Mouse (Mus musculus) embryonic facial prominence, embryonic 12.5 days (tissue): Measurements from ENCODE around the gene Xrcc1. TPM values are rescaled to one million over a fixed set of nuclear protein-coding genes. Genes with fewer than 3 reads are reported as not detected.
A peak's percentile ranks its signal among the peaks of the same experiment; 100 is the strongest.

Experiments used
- ATAC-seq: fragments of 200-750 bp; cut with Nextera tagmentation; 2 replicates; pipeline ENCODE4 v1.8.0; 2017; ENCODE audit not compliant: insufficient number of reproducible peaks, insufficient read depth, low FRiP score, low TSS enrichment
- H3K27ac ChIP-seq: fragments of 300-500 bp; sonication (generic); 2 replicates; pipeline ENCODE4 v1.5.1; 2016; ENCODE audit warnings: mild to moderate bottlenecking
- H3K27me3 ChIP-seq: fragments of 300-500 bp; sonication (generic); 2 replicates; pipeline ENCODE4 v1.6.1; 2016; ENCODE audit warnings: mild to moderate bottlenecking, moderate library complexity
- H3K36me3 ChIP-seq: fragments of 300-500 bp; sonication (generic); 2 replicates; pipeline ENCODE4 v1.6.1; 2016; ENCODE audit warnings: mild to moderate bottlenecking
- H3K4me1 ChIP-seq: fragments of 300-500 bp; sonication (generic); 2 replicates; pipeline ENCODE4 v1.6.1; 2016
- H3K4me2 ChIP-seq: fragments of 300-500 bp; sonication (generic); replicated peaks from 2 replicates; pipeline ENCODE4 v1.6.1; 2016; ENCODE audit warnings: mild to moderate bottlenecking, moderate library complexity
- H3K4me3 ChIP-seq: fragments of 300-500 bp; sonication (generic); 2 replicates; pipeline ENCODE4 v1.5.1; 2016; ENCODE audit warnings: mild to moderate bottlenecking
- H3K9ac ChIP-seq: fragments of 300-500 bp; sonication (generic); 2 replicates; pipeline ENCODE4 v1.6.1; 2016; ENCODE audit warnings: mild to moderate bottlenecking, moderate library complexity
- H3K9me3 ChIP-seq: fragments of 300-500 bp; sonication (generic); 2 replicates; pipeline ENCODE4 v1.6.1; 2016; ENCODE audit warnings: mild to moderate bottlenecking, moderate library complexity
- WGBS: fragments of 180-500 bp; shearing (Covaris S2); methylation state at CpG from one replicate; pipeline ENCODE4 v1.1.7; 2016; 5-methylcytosine and 5-hydroxymethylcytosine counted together
- polyA plus RNA-seq: library from polyadenylated mRNA; unstranded; fragments of >200 nt; fragmentation: Nextera tagmentation; extraction: Ambion mirVana; gene quantifications from 2 replicates; pipeline ENCODE4 v1.2.1, GENCODE M21; 2016

The Xrcc1 gene
- 117 and 124 TPM in 2 replicates for polyA plus RNA-seq

DNA sequence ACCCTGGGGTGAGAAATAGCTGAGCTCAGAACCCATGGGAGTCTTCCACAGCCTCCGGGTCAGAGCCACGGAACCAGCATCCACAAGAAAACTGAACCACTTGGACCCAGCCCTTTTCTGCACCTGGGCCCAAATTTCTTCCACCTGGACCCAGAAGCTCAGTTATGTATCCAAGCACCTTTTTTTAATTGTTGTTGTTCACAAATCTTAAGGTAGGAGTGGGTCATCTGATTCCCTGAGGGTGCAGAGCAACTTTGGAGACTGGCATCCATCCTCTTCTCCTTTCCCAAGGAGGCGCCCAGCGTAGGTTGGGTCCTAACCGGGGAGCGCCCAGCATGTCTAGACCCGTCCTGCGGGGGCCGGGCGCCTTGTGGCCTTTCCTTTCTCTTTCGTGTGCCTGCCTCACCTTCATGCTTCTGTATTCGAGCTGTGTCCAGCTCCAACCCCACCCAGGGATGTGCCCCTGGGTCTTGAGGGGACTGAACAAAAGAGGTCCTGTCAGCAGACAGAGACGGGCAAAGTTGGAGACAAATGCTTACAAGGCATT is at the start of gene Xrcc1, which contains the start of gene Pinlyp:
Xrcc1 (plus strand) TSS at position 222 of the 547 bp plus-strand sequence.
Pinlyp (minus strand) TSS at position 51 of the 547 bp plus-strand sequence.
- Histone ChIP-seq H3K9me3 (no peaks in the 10 kb centered on the region), H3K36me3 (peaks cover 30% of the 10 kb centered on the region), H3K27ac (peak within 1 kb of the TSS; percentile 80), H3K27me3 (no peaks in the 10 kb centered on the region), H3K9ac (peak within 1 kb of the TSS; percentile 72), H3K4me3 (peak within 1 kb of the TSS; percentile 80), H3K4me1 (peaks cover 11% of the 10 kb centered on the region), H3K4me2 (peak within 1 kb of the TSS; percentile 83)
- 34% methylated on average over 13 of the region's 13 CpGs for WGBS
- ATAC-seq = no peak

DNA sequence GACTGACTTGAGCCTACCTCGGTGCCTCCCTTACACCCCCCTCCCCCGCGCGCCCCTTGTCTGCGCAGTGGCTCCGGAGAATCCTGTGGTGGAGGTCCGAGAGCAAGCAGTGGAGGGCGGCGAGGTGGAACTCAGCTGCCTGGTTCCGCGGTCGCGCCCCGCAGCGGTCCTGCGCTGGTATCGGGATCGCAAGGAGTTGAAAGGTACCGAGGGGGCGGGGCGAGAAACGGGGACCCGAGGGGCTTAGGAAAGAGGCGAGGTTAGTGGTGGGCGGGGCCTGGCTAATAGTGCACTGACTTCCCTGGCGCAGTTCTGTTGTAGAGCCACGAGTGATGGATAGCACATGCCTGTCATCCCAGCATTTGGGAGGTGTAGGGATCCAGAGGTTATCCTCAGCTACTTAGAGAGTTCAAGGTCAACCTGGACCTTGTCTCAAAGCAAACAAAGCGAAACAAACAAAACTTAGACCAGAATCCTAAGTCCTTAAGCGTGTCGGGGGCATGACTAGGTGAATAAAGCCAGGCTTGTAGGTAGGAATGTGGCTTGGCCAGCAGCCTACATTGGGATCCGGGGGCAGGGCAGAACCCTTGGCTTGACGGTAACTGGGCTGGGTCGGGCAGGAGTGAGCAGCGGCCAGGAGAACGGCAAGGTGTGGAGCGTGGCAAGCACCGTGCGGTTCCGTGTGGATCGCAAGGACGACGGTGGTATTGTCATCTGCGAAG is 46.1 kb upstream of the Xrcc1 start:
- Histone ChIP-seq H3K9ac (peak overlapping the region; percentile 41; the same call in 1 of the 2 replicates), H3K27ac (no peak overlapping the region), H3K27me3 (peaks cover 43% of the 10 kb centered on the region), H3K4me3 (peak overlapping the region; percentile 34), H3K4me2 (peak overlapping the region; percentile 65), H3K9me3 (0 out of 2 replicates have a peak, but pooled peaks cover 3% of the 10 kb centered on the region), H3K4me1 (peaks cover 19% of the 10 kb centered on the region; the same call in 1 of the 2 replicates), H3K36me3 (peaks cover 8% of the 10 kb centered on the region; the same call in 1 of the 2 replicates)
- WGBS = 10% methylated on average over 43 of the region's 43 CpGs
- ATAC-seq = no peak

DNA sequence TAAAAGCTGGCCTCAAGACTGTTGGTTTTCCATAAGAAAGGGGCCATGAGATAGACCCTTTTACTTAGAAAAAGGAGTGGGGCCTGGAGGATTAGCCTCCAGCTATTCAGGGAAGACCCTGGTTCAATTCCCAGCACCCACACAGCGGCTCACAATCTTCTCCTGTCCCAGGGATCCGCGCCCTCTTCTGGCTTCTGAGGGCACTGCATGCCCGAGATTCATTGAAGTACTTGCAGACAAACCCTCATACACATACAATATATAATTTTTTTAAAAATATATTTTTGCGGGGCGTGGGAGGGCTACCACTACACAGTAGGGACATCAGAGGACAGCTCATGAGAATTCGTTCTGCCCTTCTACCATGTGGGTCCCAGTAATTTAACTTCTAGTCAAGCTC is 45.2 kb upstream of the Xrcc1 start:
- Histone ChIP-seq H3K9ac (no peak overlapping the region), H3K27ac (no peak overlapping the region), H3K9me3 (0 out of 2 replicates have a peak, but pooled peaks cover 3% of the 10 kb centered on the region), H3K4me1 (peaks cover 27% of the 10 kb centered on the region), H3K4me3 (no peak overlapping the region), H3K27me3 (peaks cover 43% of the 10 kb centered on the region), H3K4me2 (no peak overlapping the region), H3K36me3 (peaks cover 8% of the 10 kb centered on the region; the same call in 1 of the 2 replicates)
- 28% methylated on average over 7 of the region's 7 CpGs for WGBS
- ATAC-seq = no peak

DNA sequence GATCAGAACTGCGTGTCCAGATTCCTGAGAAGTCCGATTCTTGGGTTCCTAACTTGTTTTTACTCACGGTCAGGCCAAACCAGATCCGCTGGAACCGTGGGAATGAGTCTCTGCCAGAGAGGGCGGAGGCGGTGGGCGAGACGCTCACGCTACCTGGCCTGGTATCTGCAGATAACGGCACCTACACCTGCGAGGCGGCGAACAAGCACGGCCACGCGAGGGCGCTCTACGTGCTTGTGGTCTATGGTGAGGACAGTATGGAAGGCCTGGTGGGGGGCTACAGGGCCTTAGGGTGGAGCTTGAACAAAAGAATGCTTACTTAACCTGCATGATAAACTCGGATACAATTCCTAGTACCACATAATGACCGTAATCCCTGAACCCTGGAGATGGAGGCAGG is 44.6 kb upstream of the Xrcc1 start:
- Histone ChIP-seq H3K9ac (no peak overlapping the region), H3K36me3 (peaks cover 8% of the 10 kb centered on the region; the same call in 1 of the 2 replicates), H3K27me3 (peaks cover 43% of the 10 kb centered on the region), H3K27ac (no peak overlapping the region), H3K4me2 (no peak overlapping the region), H3K4me3 (no peak overlapping the region), H3K4me1 (peaks cover 29% of the 10 kb centered on the region), H3K9me3 (0 out of 2 replicates have a peak, but pooled peaks cover 3% of the 10 kb centered on the region)
- ATAC-seq = no peak
- WGBS = 49% methylated on average over 21 of the region's 21 CpGs

DNA sequence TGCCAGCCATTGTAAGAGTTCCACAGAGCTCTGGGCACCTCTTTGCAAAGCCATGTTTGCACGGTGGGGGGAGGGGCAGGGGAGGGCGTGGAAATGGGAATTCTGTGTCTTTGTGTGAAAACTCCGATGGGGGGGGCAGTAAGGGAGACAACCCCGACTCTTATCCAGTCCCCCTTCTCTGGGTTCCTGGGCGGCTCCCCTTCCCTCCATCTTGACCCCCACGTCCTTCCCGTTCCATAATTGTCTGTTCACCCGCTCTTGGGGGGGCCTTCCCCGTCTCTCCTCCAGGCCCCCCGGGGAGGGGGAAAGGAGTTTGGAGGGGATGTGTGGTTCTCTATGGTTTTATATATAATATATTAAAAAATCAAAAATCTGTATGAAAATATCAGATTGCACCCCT is 42.1 kb upstream of the Xrcc1 start:
- WGBS = 31% methylated on average over 8 of the region's 10 CpGs
- H3K4me3 ChIP-seq = no peak overlapping the region
- peaks cover 37% of the 10 kb centered on the region for H3K4me1 ChIP-seq
- no peak overlapping the region for H3K27ac ChIP-seq
- H3K27me3 ChIP-seq = peaks cover 30% of the 10 kb centered on the region
- H3K36me3 ChIP-seq = peaks cover 8% of the 10 kb centered on the region; the same call in 1 of the 2 replicates
- no peak overlapping the region for H3K9ac ChIP-seq
- 0 out of 2 replicates have a peak, but pooled peaks cover 3% of the 10 kb centered on the region for H3K9me3 ChIP-seq
- ATAC-seq = no peak
- peak overlapping the region; percentile 12; the same call in 1 of the 2 replicates for H3K4me2 ChIP-seq

DNA sequence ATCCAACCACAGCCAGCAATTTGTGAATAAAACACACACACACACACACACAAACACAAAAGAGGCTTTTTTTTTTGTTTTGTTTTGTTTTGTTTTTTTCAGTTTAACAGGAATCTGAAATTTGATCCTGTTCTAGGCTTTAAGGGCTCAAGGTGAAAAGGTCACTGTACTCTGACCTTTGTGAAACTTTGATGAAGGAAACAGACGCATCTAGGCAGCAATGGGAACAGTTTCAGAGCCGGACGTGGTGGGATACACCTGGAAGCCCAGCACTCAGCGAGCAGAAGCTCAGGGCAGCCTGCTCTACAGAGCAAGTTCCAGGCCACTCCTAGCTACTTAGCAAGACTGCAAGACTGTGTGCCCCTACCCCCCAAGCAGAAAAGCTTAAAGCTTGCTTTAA is 41.2 kb upstream of the Xrcc1 start:
- H3K27me3 ChIP-seq = peaks cover 22% of the 10 kb centered on the region
- H3K4me3 ChIP-seq = no peak overlapping the region
- peaks cover 8% of the 10 kb centered on the region; the same call in 1 of the 2 replicates for H3K36me3 ChIP-seq
- no peak overlapping the region for H3K9ac ChIP-seq
- H3K9me3 ChIP-seq = 0 out of 2 replicates have a peak, but pooled peaks cover 3% of the 10 kb centered on the region
- H3K27ac ChIP-seq = no peak overlapping the region
- no peak for ATAC-seq
- 8% methylated on average over 4 of the region's 4 CpGs for WGBS
- no peak overlapping the region for H3K4me2 ChIP-seq
- peaks cover 31% of the 10 kb centered on the region for H3K4me1 ChIP-seq

DNA sequence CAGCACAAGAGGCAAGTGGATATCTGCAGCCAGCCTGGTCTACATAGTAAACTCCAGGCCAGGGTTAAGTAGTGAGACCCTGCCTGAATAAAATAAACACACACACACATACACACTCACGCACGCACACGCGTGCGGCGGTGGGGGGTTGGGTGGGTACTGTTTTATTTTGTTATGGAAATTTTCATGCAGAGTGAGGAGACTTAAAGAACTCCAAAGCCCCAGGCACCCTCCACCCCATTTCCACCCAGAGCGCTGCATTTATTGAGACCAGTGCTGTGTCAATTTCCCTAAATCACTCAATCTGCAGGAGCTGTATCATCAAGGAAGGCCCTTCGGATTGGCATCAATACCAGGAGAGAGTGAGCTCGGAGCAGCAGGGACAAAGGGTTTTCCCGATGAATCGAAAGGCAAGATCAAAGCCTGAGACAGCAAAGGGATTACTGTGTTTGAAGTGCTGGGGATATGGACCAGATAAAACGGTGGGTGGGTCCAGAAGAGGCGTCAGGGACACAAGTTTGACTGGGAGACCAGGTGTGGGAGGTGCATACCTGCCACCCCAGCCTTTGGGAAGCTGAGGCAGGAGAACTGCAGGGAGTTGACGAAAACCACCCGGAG is 40.5 kb upstream of the Xrcc1 start:
- H3K9ac ChIP-seq = no peak overlapping the region
- no peak for ATAC-seq

DNA sequence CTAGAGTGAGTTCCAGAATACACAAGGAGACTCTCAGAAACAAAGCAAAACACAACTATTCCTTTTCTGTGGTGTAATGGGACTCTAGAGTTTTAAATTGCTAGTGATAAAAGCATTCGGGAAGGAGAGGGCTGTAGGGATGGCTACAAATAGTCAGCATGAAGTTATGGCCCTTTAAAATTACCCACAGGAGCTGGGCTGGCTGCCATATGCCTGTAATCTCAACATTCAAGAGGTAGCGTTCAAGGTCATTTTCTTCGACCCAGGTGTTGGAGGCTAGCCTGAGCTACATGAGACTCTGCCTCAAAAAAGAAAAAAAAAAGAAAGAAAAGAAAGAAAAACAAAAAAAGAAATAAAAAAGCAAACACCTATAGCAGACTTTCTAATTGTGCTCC is 40.0 kb upstream of the Xrcc1 start:
- H3K4me1 ChIP-seq = peaks cover 25% of the 10 kb centered on the region
- no peaks in the 10 kb centered on the region for H3K9me3 ChIP-seq
- no peak overlapping the region for H3K9ac ChIP-seq
- peak overlapping the region; percentile 69; the same call in 1 of the 2 replicates for H3K4me3 ChIP-seq
- ATAC-seq = no peak
- peak overlapping the region; percentile 78 for H3K4me2 ChIP-seq
- peaks cover 11% of the 10 kb centered on the region; the same call in 1 of the 2 replicates for H3K27me3 ChIP-seq
- peaks cover 9% of the 10 kb centered on the region for H3K36me3 ChIP-seq
- 15% methylated on average over 3 of the region's 3 CpGs for WGBS
- peak overlapping the region; percentile 99 for H3K27ac ChIP-seq

More for the DNA sequence above, 40.5 kb upstream of the Xrcc1 start:
- Histone ChIP-seq H3K9me3 (0 out of 2 replicates have a peak, but pooled peaks cover 1% of the 10 kb centered on the region), H3K36me3 (peaks cover 10% of the 10 kb centered on the region), H3K4me1 (peaks cover 26% of the 10 kb centered on the region), H3K27ac (peak overlapping the region; percentile 37; the same call in 1 of the 2 replicates), H3K27me3 (peaks cover 16% of the 10 kb centered on the region), H3K4me2 (peak overlapping the region; percentile 78), H3K4me3 (0 out of 2 replicates have a peak overlapping the region, but pooled peaks have one; percentile 69)
- WGBS = 19% methylated on average over 15 of the region's 15 CpGs

DNA sequence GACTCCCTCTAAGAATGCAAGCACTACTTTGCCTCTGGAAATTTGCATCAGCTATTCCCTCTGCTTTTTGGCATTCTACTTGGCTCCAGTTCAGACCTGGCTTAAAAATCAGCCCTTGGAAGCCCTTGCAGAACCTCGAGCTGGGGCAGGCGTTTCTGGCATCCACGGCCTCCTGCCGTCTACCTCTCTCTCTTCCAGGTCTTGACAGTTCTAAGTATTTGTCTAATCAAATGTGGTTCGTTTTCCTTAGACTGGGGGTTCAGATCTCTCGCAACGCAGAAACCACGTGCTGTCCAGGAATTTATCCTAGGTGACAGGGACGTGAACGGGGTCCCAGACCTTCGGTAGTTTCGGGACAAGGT is 39.6 kb upstream of the Xrcc1 start:
- H3K36me3 ChIP-seq = peaks cover 13% of the 10 kb centered on the region
- H3K27me3 ChIP-seq = peaks cover 8% of the 10 kb centered on the region; the same call in 1 of the 2 replicates
- H3K9ac ChIP-seq = peak overlapping the region; percentile 93
- H3K9me3 ChIP-seq = no peaks in the 10 kb centered on the region
- no peak for ATAC-seq
- H3K4me3 ChIP-seq = peak overlapping the region; percentile 69
- WGBS = under 1% methylated on average over 12 of the region's 12 CpGs
- peak overlapping the region; percentile 99 for H3K27ac ChIP-seq
- H3K4me2 ChIP-seq = peak overlapping the region; percentile 78
- H3K4me1 ChIP-seq = peaks cover 25% of the 10 kb centered on the region

DNA sequence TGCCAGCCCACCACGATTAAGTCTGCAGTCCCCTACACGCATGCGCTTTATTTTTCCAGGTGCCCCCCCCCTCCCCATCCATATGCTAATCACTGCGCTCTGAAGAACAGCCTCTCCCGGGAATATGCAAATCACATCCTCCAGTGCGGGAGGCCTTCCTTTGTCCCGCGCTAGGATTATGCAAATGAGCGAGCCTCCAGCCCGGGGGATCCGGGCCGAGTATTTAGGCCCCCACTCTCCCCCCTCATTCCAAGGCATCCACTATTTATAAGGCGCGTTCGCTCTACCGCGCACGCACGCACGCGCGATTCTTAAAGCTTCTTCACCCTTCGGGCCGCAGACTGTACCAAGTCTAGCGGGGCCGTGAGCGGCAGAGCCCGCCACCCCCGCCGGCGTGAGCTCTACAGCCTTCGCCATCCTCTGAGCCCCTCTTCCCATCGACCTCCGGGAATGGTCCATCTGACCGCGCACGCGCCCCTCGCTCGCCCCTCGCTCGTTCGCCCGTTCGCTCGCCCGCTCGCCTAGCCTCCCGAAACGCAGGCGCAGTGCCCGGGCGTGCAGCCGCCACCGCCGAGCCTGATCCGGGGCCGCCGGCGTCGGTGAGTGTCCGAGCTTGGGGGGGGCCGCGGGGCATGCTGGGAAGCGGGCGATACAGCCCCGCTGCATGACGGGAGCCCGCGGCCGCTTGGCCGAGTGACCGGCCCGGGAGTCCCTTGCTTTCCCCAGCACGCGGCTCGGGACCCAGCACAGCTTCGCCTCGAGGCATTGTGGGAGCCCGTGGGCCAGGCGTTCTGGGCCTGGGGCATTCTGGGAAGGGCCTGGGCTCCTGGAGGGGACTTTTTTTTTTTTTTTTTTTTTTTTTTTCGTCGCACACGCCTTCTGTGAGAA is 39.0 kb upstream of the Xrcc1 start, which contains the start of gene Zfp428:
Zfp428 (plus strand) TSS at position 169 of the 888 bp plus-strand sequence.
- H3K9ac ChIP-seq = peak within 1 kb of the TSS; percentile 93
- peaks cover 25% of the 10 kb centered on the region for H3K4me1 ChIP-seq
- ATAC-seq = peak; percentile 88
- H3K27me3 ChIP-seq = 0 out of 2 replicates have a peak, but pooled peaks cover 8% of the 10 kb centered on the region
- H3K4me3 ChIP-seq = peak within 1 kb of the TSS; percentile 69
- peak within 1 kb of the TSS; percentile 78 for H3K4me2 ChIP-seq
- no peaks in the 10 kb centered on the region for H3K9me3 ChIP-seq
- under 1% methylated on average over 83 of the region's 84 CpGs for WGBS
- peaks cover 15% of the 10 kb centered on the region for H3K36me3 ChIP-seq
- H3K27ac ChIP-seq = peak within 1 kb of the TSS; percentile 99
